Mouse (Mus musculus): ENCODE measurements around the gene Pprc1.

Gene Pprc1

DNA sequence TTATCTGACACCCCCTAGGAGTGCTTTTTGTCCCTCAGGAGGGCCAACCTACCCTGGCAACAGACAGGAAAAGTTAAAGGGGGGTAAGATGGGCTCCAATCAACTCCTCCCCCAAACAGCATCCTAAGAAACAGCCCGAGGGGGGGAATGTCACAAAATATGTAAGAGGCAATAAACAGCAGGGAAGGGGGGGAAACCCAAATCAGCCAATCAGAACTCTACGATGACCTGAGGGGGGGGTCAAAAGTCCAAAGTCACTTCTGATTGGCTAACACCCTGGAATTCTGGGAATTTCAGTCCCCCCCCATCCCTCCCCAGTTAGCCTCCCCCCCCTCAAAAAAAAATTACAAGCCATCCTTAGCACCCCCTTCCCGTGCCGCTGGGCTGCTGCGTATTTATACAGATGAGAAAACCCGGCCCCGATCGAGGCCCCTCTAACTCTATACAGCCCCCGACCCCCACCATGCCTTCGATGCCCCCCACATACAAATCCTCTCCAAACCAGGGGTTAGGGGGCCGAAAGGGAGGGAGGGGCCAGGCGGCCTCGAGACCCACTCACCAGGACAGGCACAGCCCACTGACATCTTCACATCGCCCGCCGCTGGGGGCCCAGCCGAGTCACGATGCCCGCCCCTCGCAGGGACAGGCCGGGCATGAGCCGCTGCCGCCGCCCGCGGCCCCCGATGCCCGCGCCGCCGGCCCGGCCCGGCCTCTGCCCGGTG is at the start of gene Pprc1:
TSS of gene Pprc1 (plus strand) at position 616 of the 722 bp plus-strand sequence.
- peak; percentile 44 to 54 for DNase-seq

DNA sequence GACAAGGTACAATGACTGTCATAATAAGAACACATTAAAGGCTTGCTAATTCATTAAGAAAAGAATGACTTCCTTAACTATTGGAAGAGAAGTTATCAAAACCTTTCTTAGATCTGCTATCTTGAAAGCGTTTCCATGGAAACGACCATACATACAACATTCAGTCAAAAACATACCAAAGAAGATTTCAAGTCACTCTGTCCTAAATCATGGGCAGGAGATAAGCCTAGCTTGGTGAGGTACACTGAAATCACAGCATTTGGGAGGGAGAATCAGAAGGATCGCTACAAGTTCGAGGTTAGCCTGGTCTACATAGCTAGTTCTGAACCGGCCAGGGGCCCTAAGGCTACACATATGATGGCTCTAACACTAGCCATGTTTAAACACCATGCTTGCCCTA is 47.3 kb upstream of the Pprc1 start:
- peak in 1 of 2 experiments; percentile 9 for DNase-seq

DNA sequence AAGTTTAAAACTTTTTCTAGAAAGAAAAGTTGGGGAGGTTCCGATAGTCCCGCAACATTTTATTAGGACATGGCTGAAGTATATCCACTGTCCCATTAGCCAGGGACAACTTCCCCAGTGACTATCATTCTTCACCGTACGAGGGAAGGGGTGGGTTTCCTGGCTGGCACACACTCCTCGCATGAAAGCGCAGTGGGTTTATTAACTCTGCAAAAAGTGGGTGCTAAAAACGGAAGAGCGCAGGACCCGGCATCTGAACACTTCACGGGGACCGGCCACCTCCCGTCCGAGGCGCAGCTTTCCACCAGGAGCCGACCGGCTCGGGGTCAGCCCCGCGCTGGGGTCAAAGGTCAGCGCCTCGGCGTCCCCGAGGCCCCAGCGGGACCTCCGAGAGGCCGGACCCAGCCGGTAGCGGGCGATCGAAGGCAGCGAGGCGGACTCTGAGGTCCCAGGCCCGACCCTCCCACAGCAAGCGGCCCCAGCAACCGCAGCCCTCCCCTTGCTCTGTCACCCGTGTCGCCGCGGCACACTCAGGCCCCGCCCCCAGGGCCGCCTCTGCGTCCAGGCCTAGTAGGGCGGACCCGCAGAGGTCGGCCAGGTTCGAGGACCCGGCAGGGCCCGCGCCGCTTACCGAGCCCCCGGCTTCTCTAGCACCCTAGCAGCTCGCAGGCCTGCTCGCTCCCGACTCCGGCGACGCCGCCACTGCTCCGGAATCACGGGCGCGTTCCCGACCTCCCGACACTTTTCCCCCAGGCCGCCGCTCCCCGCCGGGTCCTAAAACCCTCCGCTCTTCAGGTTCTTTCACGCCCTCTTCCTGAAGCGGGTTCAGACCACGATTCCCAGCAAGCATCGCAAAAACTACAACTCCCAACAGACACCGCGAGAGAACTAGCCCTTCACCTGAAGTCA is 46.6 kb upstream of the Pprc1 start, which contains the start of gene Armh3:
TSS of gene Armh3 (minus strand) at position 704 of the 909 bp plus-strand sequence.
- DNase-seq: peak; percentile 95 to 96

DNA sequence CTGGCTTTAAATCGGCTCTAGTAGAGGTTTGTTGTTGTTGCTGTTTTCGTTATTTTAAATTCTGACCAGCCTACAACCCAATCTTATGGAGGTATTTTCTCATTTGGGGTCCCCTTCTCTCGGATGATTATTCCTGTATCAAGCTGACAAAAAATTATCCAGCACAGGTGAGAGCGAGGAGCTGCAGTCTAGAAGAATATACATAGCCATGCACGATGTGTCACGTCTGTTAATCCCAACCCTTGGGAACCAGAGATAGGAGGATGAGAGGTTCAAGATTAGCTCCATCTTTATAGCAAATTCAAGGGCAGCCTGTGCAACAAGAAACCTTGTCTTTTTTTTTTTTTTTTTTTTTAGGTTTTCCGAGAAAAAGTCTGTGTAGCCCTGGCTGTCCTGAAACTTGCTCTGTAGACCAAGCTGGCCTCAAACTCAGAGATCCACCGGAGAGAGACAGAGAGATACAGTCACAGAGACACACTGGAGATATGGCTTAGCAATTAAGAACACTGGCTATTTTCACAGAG is 45.9 kb upstream of the Pprc1 start:
- no peak for DNase-seq

DNA sequence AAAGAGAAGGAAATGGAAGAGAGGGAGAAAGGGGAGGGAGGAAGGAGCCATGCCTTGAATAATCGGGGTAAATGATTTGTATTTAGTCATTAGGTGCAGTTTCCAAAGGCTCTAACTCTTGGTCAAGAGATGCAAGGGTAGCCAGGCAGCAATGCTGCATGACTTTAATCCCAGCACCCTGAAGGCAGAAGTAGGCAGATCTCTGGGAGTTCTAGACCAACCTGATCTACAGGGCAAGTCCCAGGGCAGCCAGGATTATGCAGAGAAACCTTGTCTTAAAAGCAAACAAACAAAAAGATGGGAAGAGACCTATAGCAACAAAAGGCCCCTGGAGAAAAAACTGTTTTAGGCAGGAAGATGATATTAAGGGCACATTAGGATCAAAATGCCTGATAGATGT is 45.3 kb upstream of the Pprc1 start:
- DNase-seq: no peak

DNA sequence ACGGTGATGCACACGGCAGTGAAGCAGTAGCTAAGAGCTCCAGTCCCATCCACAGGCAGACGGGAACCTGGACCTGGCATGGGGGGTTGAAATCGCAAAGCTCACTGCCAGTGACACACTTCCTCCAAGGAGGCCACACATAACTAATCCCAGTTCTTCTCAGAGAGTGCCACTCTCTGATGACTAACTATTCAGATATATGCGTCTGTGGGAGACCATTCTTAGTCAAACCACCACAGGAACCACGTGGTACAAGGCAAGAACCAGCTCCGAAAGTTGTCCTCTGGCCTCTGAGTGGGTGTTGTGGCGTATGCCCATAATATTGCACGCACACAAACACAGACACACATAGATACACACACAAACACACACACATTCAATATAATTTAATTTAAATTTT is 42.4 kb upstream of the Pprc1 start:
- no peak for DNase-seq

DNA sequence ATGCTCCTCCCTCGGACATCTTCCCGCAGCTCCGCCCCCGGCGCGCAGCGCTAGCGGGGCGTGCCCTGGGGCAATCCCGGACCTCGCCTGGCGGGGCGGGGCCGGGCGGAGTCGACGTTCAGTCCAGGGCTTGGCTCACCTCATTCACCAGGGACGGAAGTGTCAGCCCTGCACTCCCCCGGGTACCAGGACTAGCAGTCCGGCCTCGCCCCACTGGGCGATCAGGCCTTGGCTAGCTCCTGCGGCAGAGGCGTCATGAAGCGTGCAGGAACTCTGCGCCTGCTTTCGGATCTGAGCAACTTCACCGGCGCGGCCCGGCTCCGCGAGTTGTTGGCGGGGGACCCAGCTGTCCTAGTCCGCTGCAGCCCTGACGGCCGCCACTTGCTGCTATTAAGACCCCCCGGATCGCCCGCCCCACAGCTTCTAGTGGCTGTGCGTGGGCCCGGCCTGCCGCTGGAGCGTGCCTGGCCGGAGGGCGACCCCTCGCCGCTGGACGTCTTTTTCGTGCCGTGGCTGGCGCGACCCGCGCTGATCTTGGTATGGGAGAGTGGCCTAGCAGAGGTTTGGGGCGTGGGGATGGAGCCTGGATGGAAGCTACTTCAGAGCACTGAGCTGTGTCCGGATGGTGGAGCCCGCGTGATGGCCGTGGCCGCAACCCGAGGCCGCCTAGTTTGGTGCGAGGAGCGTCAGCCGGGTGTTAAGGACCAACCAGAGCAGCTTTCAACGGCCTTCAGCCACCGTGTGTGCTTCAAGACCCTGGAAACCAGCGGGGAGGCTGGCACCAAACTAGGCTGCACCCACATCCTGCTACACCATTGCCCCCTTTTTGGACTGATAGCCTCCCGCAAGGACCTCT is 41.1 kb upstream of the Pprc1 start, which contains the start of gene Hps6:
TSS of gene Hps6 (plus strand) at position 138 of the 856 bp plus-strand sequence.
- DNase-seq: peak; percentile 74 to 84

DNA sequence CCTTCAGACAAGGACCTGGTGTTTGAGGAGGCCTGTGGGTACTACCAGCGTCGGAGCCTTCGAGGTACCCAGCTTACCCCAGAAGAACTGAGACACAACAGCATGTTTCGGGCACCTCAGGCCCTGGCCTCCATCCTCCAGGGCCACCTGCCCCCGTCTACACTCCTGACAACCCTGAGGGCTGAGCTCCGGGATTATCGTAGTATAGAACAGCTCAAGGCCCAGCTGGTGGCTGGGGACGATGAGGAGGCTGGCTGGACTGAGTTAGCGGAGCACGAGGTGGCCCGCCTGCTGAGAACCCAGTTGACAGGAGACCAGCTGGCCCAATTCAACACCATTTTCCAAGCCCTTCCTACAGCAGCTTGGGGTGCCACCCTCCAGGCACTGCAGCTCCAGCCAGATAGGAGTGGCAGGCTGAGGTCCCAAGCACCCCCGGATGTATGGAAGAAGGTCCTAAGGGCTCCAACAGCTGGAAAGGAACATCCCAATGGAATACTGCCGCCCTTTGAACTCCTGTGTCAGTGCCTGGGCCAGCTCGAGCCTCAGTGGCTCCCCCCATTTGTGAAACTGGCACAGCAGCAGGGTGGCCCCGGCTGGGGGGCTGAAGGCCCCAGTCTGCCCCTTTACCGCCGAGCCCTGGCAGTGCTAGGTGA is 39.7 kb upstream of the Pprc1 start:
- no peak for DNase-seq

DNA sequence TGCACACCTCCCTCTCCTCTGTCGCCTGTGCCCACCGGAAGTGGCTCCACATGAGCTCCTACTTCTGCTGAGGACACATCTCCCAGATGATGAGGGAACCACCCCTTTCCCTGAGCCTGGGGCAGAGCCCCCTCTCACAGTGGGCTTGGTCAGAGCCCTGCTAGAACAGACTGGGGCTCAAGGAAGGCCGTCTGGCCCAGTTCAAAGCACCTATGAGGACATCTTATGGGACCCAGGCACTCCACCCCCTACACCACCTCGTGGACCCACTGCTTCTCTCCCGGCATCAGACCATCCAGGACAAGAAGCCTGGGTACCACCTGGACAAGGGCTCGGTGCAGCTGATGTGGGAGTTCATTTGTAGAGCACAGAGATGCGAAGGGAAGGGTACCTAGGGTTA is 39.0 kb upstream of the Pprc1 start:
- DNase-seq: no peak

DNA sequence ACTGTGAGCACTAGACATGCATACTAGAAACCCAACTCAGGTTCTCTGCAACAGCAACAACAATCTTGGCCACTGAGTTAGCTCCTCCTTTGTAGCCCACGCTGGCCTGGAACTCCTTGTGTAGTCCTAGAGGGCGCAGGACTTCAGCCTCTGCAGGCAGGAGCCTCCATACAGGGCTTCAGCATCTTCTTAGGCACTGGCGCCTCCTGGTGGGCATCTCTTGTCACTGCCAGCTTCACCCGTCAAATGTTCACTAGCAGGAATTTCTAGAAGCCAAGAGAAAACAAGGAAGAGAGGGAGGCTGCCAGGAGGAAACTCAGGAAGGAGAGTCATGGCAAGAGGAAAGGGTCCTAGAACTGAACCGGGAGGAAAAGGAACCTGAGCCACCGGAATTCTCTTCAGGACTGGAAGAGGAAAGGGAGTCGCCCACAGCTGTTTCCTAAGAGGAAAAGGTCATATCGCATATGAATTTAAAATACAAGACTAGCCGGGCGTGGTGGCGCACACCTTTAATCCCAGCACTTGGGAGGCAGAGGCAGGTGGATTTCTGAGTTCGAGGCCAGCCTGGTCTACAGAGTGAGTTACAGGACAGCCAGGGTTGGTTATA is 30.0 kb upstream of the Pprc1 start:
- DNase-seq: peak; percentile 92 to 95

DNA sequence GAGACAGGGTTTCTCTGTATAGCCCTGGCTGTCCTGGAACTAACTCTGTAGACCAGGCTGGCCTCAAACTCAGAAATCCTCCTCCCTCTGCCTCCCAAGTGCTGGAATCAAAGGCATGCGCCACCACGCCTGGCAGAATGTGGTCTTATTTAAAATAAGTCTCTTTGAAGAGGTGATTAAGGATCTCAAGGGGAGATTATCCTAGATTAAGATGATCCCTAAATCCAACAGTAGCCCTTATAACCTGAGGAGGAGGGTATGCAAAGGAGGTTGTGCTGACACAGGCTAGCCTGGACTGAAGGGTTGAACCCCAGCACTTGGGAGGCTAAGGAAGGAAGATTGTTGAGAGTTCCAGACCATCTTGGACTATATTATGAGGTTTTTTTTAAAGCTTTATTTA is 28.7 kb upstream of the Pprc1 start:
- no peak for DNase-seq

DNA sequence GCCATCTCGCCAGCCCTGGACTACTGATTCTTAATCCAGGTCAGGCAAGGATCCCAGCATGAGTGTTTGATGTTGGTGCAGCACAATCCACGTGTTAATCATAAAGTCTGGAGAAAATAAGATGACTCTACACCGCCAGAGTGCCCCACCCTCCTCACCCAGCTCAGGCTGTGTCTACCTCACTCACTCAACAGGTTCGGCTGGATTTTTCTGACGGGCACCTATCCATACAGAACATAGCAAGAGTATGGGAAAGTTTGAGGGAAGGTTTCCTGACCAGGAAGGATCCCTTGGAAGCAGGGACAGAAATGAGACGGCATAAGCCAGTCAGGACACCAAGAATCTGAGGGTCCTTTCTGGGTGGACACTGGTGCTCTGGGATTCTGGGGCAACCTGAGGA is 19.7 kb upstream of the Pprc1 start:
- DNase-seq: no peak

DNA sequence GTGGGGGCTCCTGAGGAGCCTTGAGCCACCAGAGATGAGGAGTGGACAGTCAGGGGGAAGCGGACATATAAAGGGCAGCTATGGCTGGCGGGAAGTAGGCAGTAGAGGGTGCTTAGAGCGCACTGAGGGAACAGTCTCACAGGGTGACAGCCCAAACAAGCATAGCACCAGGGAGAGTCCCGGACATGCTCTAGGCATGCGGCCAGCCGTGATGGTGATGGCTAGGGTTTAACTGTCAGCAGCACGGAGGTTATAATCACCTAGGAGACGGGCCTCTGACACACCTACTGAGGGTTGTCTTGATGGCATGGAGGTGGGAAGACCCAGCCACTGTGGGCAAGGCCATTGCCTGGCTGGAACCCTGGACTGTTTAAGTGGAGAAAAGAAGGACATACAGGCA is 18.1 kb upstream of the Pprc1 start:
- DNase-seq: no peak

DNA sequence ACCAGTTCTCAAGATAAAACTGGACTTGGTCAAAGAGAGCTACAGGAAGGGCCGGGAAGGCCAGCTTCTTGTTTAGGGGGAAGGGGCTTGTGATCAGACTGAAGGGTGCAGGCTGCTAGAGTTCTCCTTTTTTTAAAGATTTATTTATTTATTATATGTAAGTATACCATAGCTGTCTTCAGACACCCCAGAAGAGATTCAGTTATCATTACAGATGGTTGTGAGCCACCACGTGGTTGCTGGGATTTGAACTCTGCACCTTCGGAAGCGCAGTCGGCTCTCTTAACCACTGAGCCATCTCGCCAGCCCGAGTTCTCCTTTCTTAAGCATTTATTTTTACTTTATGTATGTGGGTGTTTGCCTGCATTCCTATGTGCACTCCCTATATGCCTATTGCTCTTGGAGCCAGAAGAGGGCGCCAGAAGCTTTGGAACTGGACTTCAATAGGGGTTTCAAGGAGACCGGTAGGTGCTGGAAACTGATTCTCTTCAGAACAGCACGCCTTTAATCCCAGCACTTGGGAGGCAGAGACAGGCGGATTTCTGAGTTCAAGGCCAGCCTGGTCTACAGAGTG is 15.9 kb upstream of the Pprc1 start:
- no peak for DNase-seq

DNA sequence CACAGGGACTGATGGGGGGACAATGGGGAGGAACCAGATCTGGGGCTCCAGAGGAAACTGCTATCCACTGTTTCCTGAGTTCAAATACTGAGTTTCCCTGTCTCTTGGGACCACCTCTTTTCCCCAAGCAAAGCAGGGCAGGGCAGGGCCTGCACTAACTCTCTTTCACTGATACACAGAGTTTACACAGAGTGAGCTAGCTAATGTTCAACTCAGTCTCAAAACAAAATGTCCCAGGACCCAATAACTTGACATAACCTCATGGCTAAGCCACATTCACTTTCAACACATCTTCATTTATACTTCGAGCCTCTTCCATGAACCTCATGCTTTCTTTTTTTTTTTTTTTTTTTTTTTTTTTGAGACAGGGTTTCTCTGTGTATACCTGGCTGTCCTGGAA is 15.0 kb upstream of the Pprc1 start:
- DNase-seq: no peak

DNA sequence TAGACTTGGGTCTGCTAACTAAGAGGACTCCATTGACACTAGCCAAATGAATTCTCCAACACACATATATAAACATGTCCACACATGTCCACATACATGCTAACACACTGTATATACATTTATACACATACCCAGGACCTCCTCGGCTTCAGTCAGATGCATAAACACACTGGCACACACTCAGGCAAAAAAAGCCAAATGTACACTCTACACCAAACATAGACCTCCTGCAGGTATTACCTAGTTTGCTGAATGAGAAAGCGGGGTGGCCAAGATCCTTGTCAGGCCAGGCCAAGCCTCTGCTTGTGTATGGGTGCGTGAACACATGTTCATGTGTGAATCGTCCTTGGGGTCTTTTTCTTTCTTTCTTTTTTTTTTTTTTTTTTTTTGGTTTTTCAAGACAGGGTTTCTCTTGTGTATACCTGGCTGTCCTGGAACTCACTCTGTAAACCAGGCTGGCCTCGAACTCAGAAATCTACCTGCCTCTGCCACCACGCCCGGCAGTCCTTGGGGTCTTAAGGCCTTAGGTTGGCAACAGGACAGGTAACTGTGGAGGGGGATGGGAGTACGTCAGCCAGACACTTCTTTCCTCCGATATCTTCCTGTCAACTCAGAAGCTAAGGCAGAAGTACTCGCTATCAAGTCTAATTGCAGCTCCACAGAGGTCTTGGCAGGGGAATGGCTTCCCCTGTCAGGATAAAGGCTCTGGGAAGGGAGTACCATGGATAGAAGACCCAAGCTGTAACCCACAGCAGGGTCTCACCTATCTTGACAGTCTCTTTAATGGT is 14.3 kb upstream of the Pprc1 start:
- no peak for DNase-seq

DNA sequence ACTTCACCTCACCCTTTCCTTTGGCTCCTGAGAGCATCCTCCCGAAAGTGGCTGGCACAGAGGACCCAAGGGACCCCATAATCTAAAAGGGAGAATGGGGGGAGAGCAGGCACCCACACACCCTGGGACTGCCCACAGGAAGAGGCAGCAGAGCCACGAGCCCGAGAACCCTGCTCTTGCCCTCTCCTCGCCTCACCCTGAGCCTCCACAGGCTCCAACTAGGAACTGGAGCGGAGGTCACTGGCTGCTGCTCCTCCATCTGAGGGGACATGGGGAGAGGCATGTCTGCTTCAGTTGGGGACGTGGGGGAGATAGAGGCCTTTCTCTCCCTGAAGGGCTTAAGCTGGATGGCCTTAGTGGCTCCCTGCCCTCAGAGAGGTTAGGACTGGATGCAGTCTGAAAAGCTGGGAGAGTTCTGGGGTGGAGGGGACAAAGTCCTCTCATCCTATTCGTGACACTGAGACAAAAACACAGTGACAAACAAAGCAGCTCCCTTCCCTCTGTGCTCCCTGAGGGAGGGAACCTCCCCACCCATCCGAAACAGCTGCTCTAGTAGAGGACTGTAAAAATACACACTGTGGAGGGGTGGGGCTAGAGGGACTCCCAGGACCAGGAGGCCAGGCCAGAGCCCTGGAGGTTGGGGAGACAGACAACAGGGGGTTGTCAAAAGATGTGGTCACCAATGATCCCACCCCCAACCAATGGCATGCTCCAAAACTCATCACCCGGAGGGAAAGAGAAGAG is 12.8 kb upstream of the Pprc1 start:
- no peak for DNase-seq

DNA sequence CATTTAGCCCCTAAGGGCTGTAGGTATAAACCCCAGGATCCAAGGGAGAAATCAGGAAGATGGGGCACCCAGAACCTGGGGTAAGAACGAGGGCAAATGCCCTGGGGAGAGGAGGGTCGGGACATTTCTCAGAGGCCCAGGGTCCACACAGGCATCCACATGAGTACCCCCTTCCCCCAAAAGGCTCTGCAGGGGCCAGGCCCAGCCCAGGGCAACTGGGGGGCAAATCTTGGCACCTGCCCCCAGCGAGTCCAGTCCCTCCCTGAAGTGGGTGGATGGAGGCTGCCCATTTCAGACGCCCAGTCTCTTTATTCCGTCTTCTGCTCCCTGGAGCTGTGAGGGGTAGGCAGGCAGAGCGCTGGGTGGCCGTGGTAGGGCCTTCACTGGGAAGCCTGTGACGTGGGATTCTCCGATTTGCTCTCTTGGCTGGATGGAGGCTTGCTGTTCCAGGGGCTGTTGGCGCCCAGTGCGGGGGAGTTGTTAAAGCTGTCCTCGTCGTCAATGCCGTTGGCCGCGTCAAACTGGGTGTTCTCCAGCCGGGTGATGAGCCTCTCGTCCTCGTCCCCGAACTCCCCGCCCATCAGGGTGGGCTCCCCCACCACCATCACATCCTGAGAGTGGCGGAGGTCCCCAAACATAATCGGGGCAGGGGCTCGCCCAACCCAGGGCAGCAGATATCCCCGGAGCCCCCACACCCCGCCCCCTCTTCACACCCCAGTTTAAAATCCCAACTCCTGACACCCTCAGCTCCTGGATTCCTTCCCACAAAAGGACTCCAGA is 11.8 kb upstream of the Pprc1 start:
- no peak for DNase-seq

DNA sequence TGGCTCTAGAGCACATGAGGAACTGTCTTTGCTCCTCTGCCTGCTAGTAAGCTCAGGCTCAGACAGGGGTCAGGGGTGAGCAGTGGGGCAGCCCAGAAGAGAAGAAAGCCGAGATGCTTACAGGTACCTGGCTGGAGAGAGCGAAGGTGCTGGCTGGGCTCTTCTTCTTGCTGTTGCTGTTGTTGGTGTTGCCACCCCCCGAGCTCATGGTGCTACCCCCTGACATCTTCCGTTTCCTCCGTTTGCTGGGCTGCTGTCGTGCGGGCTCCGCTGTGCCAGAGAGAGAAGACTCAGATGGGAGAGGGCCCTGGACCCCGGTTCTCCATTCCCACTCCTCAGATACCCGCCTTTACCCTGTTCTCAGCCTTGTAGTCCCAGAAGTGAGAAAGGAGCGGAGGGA is 10.8 kb upstream of the Pprc1 start:
- no peak for DNase-seq
